Mouse (Mus musculus): Measurements from ENCODE around the gene Zfp871. TPM values are rescaled to one million over a fixed set of nuclear protein-coding genes. Genes with fewer than 3 reads are reported as not detected.
"Not testable (repeated sequence)": the region's sequence is repeated elsewhere in the genome, so short reads cannot be mapped to it uniquely, and the experiment has no call there.

The Zfp871 gene
- polyA plus RNA-seq, 1 experiment from 2014 or later: 44.6 TPM

- no peaks in the 10 kb centered on the region for H3K36me3 ChIP-seq
- no peaks in the 10 kb centered on the region for H3K27me3 ChIP-seq
- 0 out of 2 replicates have a peak, but pooled peaks cover 3% of the 10 kb centered on the region for H3K9me3 ChIP-seq
- WGBS: 78% methylated on average over 7 of the region's 7 CpGs
- H3K9ac ChIP-seq (replicated peaks): no peak overlapping the region
- no peak overlapping the region for H3K4me2 ChIP-seq (replicated peaks)
- ATAC-seq: no peak
- no peaks in the 10 kb centered on the region for H3K4me1 ChIP-seq (replicated peaks)
- H3K4me3 ChIP-seq (replicated peaks): no peak overlapping the region
- H3K27ac ChIP-seq: no peak overlapping the region
These were observed 65.3 kb downstream of the Zfp871 start for GRCm38 (mm10) chr17:32722771-32723170.

- H3K4me3 ChIP-seq (replicated peaks); H3K9ac ChIP-seq (replicated peaks); H3K9me3 ChIP-seq; H3K36me3 ChIP-seq; H3K27ac ChIP-seq; H3K27me3 ChIP-seq; H3K4me2 ChIP-seq (replicated peaks); H3K4me1 ChIP-seq (replicated peaks); ATAC-seq: not testable (repeated sequence)
- WGBS: 83% methylated on average over 1 of the region's 1 CpGs
These were observed 65.9 kb downstream of the Zfp871 start for GRCm38 (mm10) chr17:32722151-32722550.

Other genes with a start within 250 kb of the Zfp871 start
- 0.43 TPM in 1 of 2 replicates, not detected in the other for gene Cyp4f37, start 167.0 kb downstream of the Zfp871 start, polyA plus RNA-seq (2015; fragmentation: Nextera tagmentation; extraction: Ambion mirVana)
- gene Cyp4f40, start 129.4 kb downstream of the Zfp871 start, polyA plus RNA-seq (2015; fragmentation: Nextera tagmentation; extraction: Ambion mirVana): not detected in 2 replicates
- 0.85 and 1.4 TPM in 2 replicates for gene Cyp4f15, start 102.7 kb downstream of the Zfp871 start, polyA plus RNA-seq (2015; fragmentation: Nextera tagmentation; extraction: Ambion mirVana)
- 78.5 and 80.6 TPM in 2 replicates for gene Zfp811, start 21.6 kb upstream of the Zfp871 start, polyA plus RNA-seq (2015; fragmentation: Nextera tagmentation; extraction: Ambion mirVana)
- 21.5 and 24.2 TPM in 2 replicates for gene Zfp799, start 42.0 kb upstream of the Zfp871 start, polyA plus RNA-seq (2015; fragmentation: Nextera tagmentation; extraction: Ambion mirVana)
- 8.7 and 10.3 TPM in 2 replicates for gene Zfp870, start 103.4 kb upstream of the Zfp871 start, polyA plus RNA-seq (2015; fragmentation: Nextera tagmentation; extraction: Ambion mirVana)
- not detected in 2 replicates for gene Cyp4f14, start 129.1 kb upstream of the Zfp871 start, polyA plus RNA-seq (2015; fragmentation: Nextera tagmentation; extraction: Ambion mirVana)
- gene Cyp4f13, start 159.1 kb upstream of the Zfp871 start, polyA plus RNA-seq (2015; fragmentation: Nextera tagmentation; extraction: Ambion mirVana): 6.0 and 9.9 TPM in 2 replicates
- gene Zfp472, start 177.5 kb upstream of the Zfp871 start, polyA plus RNA-seq (2015; fragmentation: Nextera tagmentation; extraction: Ambion mirVana): 9.9 and 10.2 TPM in 2 replicates
- gene Zfp952, start 204.8 kb upstream of the Zfp871 start, polyA plus RNA-seq (2015; fragmentation: Nextera tagmentation; extraction: Ambion mirVana): 22.8 and 23.4 TPM in 2 replicates
- gene Zfp763, start 245.1 kb upstream of the Zfp871 start, polyA plus RNA-seq (2015; fragmentation: Nextera tagmentation; extraction: Ambion mirVana): 28.7 and 30.6 TPM in 2 replicates